Mouse (Mus musculus) adrenal gland, postnatal 10 days (tissue): ENCODE data around the gene Spag8. TPM values are rescaled to one million over a fixed set of nuclear protein-coding genes. Genes with fewer than 3 reads are reported as not detected.

Experiments used
- DNase-seq: peaks from one replicate; pipeline ENCODE4 v3.0.0; 2021; ENCODE audit warnings: mixed read lengths
- long read RNA-seq, 2 experiments: library from polyadenylated mRNA; stranded (forward); transcript quantifications; one replicate each; pipeline ENCODE4 v2.0.0; 2021
- total RNA-seq, 2 experiments: library from RNA; stranded (reverse); gene quantifications; 2 replicates each; pipeline ENCODE4 v1.2.3; 2021

Spag8 gene
- under 1 TPM; 0.57 to 0.79 TPM for total RNA-seq
- long read RNA-seq, experiment 1, partial matches to known transcripts, result 1 of 1 reads
- long read RNA-seq, experiment 1, other reads (novel, unspliced or antisense), result 0 of 1 reads
- long read RNA-seq, experiment 2, result 0 reads

DNA sequence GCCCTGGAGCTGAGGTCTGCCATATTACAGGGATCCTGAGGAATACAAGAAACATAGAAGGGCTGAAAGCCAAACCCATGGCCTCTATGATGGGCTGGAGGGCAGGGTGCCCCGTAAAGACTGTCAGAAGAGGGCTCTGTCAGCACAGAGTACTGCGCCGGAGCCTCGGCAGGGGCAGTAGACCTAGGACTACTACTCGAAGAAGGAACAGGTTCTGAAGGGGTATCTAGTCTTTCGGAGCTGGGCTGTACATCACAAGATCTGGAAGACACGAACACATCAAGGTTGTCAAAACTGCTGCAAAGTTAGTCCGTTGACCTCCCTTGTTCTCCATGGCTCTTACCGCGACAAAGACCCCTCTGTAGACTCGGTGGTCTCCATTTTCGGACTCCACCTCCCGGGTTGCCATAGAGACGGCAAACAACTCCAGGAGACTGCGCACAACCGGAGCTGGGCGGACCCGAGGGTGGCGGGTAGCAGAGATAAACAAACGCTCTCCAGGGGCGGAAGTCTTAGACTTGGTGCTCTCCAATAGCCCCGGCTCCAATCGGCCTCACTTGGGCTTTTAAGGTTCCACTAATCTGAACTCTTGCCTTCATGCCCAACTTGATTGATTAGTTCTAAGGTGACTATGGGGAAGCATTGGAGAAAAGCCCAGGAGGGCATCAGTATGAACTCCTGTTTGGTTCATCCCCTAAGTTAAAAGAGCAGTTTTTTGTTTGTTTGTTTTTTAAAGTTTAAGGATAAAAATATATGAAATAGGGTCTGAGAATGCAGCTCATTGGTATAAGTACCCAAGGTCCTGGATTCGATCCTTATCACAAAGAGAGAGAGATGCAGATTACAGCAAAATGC is at the start of gene Spag8:
TSS of gene Spag8 (minus strand) at position 434 of the 855 bp plus-strand sequence.
- peak; percentile 49 for DNase-seq

DNA sequence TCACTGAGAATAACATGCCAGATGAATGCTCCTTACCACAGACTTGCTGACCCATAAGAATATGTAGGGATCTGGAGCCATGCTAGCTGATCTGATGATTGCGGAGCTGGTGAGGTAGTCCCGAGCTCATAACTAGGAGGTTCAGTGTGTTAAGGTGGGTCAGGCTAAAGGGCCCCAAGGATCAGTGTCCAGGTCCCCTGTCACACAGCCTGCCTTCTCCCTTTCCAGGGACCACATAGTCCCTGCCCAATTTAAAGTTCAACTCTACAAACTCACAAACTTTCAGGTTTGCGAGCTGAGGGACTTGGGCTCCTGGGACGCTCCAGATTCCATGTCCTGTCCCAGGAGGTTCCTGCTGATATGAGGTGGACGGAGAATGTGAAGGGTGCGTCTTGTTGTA is 47.3 kb upstream of the Spag8 start, which contains the start of gene Olfr70:
TSS of gene Olfr70 (minus strand) at position 101 of the 400 bp plus-strand sequence.
- no peak for DNase-seq

- DNase-seq, result no peak
Measured at GRCm38 (mm10) chr4:43696561-43696960, 43.2 kb upstream of the Spag8 start.

DNA sequence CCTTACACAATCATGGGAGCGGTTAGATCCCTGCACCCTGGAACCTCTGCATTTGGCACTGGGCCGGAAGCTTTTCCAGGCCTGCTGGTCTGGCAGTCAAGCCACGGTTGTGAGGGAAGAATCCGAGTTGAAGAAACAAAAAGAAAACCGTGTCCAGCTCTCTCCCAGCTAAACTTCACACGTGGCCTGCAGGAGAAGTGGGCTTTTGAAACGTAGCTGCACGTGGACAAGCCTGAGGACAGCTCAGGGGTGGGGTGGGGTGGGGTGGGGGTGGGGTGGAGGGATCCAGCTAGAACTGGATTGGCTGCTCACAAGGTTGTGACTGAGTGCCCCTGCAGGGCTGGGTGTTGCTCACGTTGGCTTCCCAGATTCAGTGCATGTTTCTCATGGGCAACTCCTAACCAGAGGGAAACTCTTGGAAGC is 41.9 kb upstream of the Spag8 start:
- DNase-seq, result peak; percentile 78

DNA sequence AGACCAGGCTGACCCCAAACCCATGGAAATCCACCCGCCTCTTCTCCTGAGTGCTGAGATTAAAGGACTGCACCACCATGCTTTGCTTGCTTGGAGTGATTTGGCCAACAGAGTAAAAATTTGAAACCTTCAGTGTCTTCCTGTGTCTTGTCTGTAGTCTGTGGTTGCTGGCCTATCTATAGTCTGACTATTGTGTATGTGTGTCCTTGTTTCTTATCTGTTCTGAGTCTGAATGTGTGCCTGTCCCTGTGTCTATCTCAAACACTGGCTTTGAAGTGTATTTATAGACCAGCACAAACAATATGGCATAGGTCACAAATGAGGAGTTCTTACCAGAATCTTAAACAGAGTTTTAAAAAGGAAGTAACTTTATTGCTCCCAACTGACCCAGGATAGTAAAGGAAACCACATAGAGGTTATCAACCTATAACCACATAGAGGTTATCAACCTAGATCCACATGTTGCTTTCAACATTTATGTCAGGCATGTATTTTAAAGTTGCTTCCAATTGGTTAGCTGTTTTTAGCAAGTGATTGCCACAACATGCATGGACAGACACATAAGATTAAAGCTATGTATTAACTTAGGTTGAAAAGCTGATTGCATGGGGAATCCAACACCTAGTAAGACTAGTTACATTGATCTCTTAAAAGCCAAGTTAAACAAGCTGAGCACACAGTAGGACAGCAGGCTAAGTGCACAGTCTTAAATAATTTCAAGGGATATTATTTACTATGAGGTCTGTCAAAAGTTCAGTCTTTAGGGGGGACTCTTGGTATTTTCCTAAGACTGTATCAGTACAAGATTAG is 41.2 kb upstream of the Spag8 start:
- no peak for DNase-seq

GRCm38 (mm10) chr4:43693806-43694241 is 40.4 kb upstream of the Spag8 start:
- peak; percentile 56 for DNase-seq

GRCm38 (mm10) chr4:43691026-43691425 is 37.6 kb upstream of the Spag8 start:
- DNase-seq, result no peak

DNA sequence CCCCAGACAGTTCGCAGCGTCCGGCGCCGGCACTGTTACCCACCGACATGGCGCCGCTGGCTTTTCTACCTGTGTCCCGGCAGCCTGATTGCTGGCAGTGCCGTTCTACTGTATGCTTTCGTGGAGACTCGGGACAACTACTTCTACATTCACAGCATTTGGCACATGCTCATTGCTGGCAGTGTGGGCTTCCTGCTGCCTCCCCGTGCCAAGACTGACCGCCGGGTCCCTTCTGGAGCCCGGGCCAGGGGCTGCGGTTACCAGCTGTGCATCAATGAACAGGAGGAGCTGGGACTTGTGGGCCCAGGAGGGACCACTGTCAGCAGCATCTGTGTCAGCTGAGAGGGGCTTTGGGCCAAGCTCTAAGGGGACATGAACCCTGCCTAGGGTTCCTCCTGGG is 36.6 kb upstream of the Spag8 start:
- no peak for DNase-seq

- DNase-seq, result peak; percentile 64
Measured at GRCm38 (mm10) chr4:43679416-43680043, 26.1 kb upstream of the Spag8 start.

- no peak for DNase-seq
Measured at GRCm38 (mm10) chr4:43678541-43678940, 25.1 kb upstream of the Spag8 start.

GRCm38 (mm10) chr4:43675608-43676007 is 22.2 kb upstream of the Spag8 start:
- DNase-seq, result no peak

- no peak for DNase-seq
Measured at GRCm38 (mm10) chr4:43674974-43675373, 21.6 kb upstream of the Spag8 start.

DNA sequence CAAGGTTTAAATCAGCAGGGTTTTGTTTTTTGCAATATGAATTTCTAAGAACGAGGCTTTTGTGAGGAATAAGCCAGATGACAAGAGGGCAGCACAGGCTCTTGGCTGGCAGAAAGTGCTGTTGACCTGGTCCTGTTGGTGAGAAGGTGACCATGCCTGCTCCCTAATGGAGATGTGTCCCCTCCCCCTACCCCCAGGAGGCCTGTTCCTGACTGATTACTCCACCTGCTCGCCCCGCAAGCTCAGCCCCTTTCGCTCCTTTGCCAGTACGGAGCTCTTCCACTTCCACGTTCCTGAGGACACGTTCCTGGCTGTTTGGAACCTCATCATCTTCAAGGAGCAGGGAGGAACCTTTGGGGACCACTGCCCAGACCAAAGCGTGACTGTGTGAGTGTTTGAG is 20.3 kb upstream of the Spag8 start:
- DNase-seq, result peak; percentile 44

GRCm38 (mm10) chr4:43672070-43672469 is 18.7 kb upstream of the Spag8 start:
- peak; percentile 94 for DNase-seq

DNA sequence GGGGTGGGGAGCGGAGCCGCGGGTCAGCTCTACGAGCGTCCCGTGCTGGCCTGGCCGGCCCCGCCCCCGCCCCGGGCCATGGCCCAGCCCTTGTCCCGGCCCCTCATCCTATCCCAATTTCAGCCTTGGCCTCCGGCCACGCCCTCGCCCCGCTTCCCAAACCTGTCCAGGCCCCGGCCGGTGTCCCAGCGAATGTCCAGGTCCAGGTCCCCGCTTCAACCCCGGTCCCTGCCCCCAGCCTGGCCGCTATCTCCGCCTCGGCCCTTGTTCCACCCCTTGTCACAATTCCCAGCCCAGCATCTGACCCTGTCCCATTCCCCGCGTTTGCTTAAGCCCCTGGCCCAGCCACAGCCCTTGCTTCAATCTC is 16.0 kb upstream of the Spag8 start:
- peak; percentile 85 for DNase-seq

DNA sequence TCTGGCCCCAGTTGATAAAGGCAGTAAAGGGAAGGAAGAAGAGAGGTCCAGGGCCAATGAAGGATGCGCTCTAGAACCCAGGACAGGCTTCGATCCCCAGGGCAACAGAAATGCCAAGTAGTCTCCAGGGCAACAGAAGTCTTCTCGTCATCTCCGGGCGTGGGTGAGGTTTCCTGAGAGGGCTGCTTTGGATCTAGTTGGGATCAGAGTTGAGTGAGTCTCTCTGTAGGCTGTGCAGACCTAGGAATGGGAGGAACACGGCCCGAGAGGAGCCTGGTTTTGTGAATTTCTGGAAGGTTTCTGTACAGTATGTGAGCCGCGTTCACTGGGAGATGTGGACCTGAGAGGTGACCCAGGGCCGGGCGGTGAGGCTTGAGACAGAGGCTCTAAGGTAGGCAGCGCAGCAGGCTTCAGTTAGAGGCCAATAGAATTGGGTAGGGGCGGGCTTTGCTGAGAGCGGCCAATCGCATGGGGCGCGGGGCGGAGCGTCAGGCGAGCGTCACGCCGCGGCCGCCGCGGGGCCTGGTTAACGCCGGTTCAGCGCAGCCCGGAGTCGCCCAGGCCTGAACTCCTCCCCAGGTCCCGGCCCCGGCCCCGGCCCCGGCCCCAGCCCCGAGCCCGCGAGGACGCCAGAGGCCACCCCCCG is 15.5 kb upstream of the Spag8 start, which contains the start of the genes Tmem8b and Fam221b:
TSS of gene Tmem8b (plus strand) at position 190 of the 646 bp plus-strand sequence.
TSS of gene Fam221b (minus strand) at position 364 of the 646 bp plus-strand sequence.
- DNase-seq, result peak; percentile 94

GRCm38 (mm10) chr4:43666412-43666811 is 13.0 kb upstream of the Spag8 start:
- no peak for DNase-seq

- no peak for DNase-seq
Measured at GRCm38 (mm10) chr4:43657146-43657545, 3.8 kb upstream of the Spag8 start.

- DNase-seq, result peak; percentile 94
Measured at GRCm38 (mm10) chr4:43656339-43657109, 3.1 kb upstream of the Spag8 start, which contains the start of gene Hint2. Gene Hint2, minus strand, starts transcription at chr4:43656466.

GRCm38 (mm10) chr4:43655656-43656338 is 2.4 kb upstream of the Spag8 start:
- DNase-seq, result no peak
